Mouse (Mus musculus): ENCODE data around the gene Acoxl. TPM values are rescaled to one million over a fixed set of nuclear protein-coding genes. Genes with fewer than 3 reads are reported as not detected.
A peak's percentile ranks its signal among the peaks of the same experiment; 100 is the strongest.

Gene Acoxl
- polyA plus RNA-seq, 1 experiment = 0.25 TPM

GRCm38 (mm10) chr2:128087798-128088545, 249.3 kb downstream of the Acoxl start:
- TF ChIP-seq CTCF (IDR thresholded peaks at IDR 0.05; ENCODE audit: extremely low read depth, insufficient read depth, insufficient read length, insufficient replicate concordance) (no peak), POLR2A (IDR thresholded peaks at IDR 0.05; ENCODE audit: low read depth, low read length) (no peak)
- Histone ChIP-seq H3K4me3 (ENCODE audit: extremely low read depth, insufficient read depth, insufficient read length) (no peak overlapping the region), H3K36me3 (ENCODE audit: control insufficient read depth, insufficient read depth, low read length) (no peaks in the 10 kb centered on the region), H3K4me1 (ENCODE audit: control insufficient read depth, insufficient read depth, insufficient read length) (peaks cover 37% of the 10 kb centered on the region; the same call in 1 of the 2 replicates), H3K27ac (ENCODE audit: insufficient read depth, low read length) (no peak overlapping the region), H3K27me3 (ENCODE audit: control insufficient read depth, insufficient read depth, low read length) (no peaks in the 10 kb centered on the region)
- DNase-seq (ENCODE audit: low read depth in 1 of 2, low spot score in 2 of 2) = no peak
- WGBS = 69% methylated on average over 8 of the region's 8 CpGs

- whole genome bisulfite sequencing = 70% methylated on average over 6 of the region's 6 CpGs
- Histone ChIP-seq H3K4me3 (ENCODE audit: extremely low read depth, insufficient read depth, insufficient read length) (no peak overlapping the region), H3K27ac (ENCODE audit: insufficient read depth, low read length) (no peak overlapping the region), H3K27me3 (ENCODE audit: control insufficient read depth, insufficient read depth, low read length) (no peaks in the 10 kb centered on the region), H3K36me3 (ENCODE audit: control insufficient read depth, insufficient read depth, low read length) (no peaks in the 10 kb centered on the region), H3K4me1 (ENCODE audit: control insufficient read depth, insufficient read depth, insufficient read length) (peaks cover 43% of the 10 kb centered on the region)
- DNase-seq (ENCODE audit: low read depth in 1 of 2, low spot score in 2 of 2) = no peak
- TF ChIP-seq POLR2A (IDR thresholded peaks at IDR 0.05; ENCODE audit: low read depth, low read length) (no peak), CTCF (IDR thresholded peaks at IDR 0.05; ENCODE audit: extremely low read depth, insufficient read depth, insufficient read length, insufficient replicate concordance) (no peak)
These were observed 251.7 kb downstream of the Acoxl start for GRCm38 (mm10) chr2:128090283-128090885.

GRCm38 (mm10) chr2:128091431-128092369, 253.0 kb downstream of the Acoxl start:
- Histone ChIP-seq H3K36me3 (ENCODE audit: control insufficient read depth, insufficient read depth, low read length) (no peaks in the 10 kb centered on the region), H3K27me3 (ENCODE audit: control insufficient read depth, insufficient read depth, low read length) (no peaks in the 10 kb centered on the region), H3K4me3 (ENCODE audit: extremely low read depth, insufficient read depth, insufficient read length) (no peak overlapping the region), H3K27ac (ENCODE audit: insufficient read depth, low read length) (peak overlapping the region; percentile 49), H3K4me1 (ENCODE audit: control insufficient read depth, insufficient read depth, insufficient read length) (peaks cover 37% of the 10 kb centered on the region)
- WGBS = 44% methylated on average over 11 of the region's 11 CpGs
- no peak for TF ChIP-seq POLR2A (IDR thresholded peaks at IDR 0.05; ENCODE audit: low read depth, low read length)
- TF ChIP-seq CTCF (IDR thresholded peaks at IDR 0.05; ENCODE audit: extremely low read depth, insufficient read depth, insufficient read length, insufficient replicate concordance) = no peak
- peak in 1 of 2 experiments; percentile 42 for DNase-seq (ENCODE audit: low read depth in 1 of 2, low spot score in 2 of 2)

- 57% methylated on average over 2 of the region's 2 CpGs for WGBS
These were observed 253.8 kb downstream of the Acoxl start for GRCm38 (mm10) chr2:128092451-128092850.

GRCm38 (mm10) chr2:128094196-128094595, 255.5 kb downstream of the Acoxl start:
- WGBS = 21% methylated on average over 5 of the region's 5 CpGs
- peak in 1 of 2 experiments; percentile 68 for DNase-seq (ENCODE audit: low read depth in 1 of 2, low spot score in 2 of 2)
- H3K4me3 ChIP-seq (ENCODE audit: extremely low read depth, insufficient read depth, insufficient read length) = no peak overlapping the region
- TF ChIP-seq POLR2A (IDR thresholded peaks at IDR 0.05; ENCODE audit: low read depth, low read length) (no peak), CTCF (IDR thresholded peaks at IDR 0.05; ENCODE audit: extremely low read depth, insufficient read depth, insufficient read length, insufficient replicate concordance) (no peak)
- H3K27ac ChIP-seq (ENCODE audit: insufficient read depth, low read length) = peak overlapping the region; percentile 24
- H3K36me3 ChIP-seq (ENCODE audit: control insufficient read depth, insufficient read depth, low read length) = no peaks in the 10 kb centered on the region
- H3K4me1 ChIP-seq (ENCODE audit: control insufficient read depth, insufficient read depth, insufficient read length) = peaks cover 31% of the 10 kb centered on the region
- no peaks in the 10 kb centered on the region for H3K27me3 ChIP-seq (ENCODE audit: control insufficient read depth, insufficient read depth, low read length)

More at GRCm38 (mm10) chr2:128092451-128092850, 253.8 kb downstream of the Acoxl start:
- H3K27me3 ChIP-seq (ENCODE audit: control insufficient read depth, insufficient read depth, low read length) = no peaks in the 10 kb centered on the region
- TF ChIP-seq CTCF (IDR thresholded peaks at IDR 0.05; ENCODE audit: extremely low read depth, insufficient read depth, insufficient read length, insufficient replicate concordance) (no peak), POLR2A (IDR thresholded peaks at IDR 0.05; ENCODE audit: low read depth, low read length) (no peak)
- H3K27ac ChIP-seq (ENCODE audit: insufficient read depth, low read length) = peak overlapping the region; percentile 49
- H3K36me3 ChIP-seq (ENCODE audit: control insufficient read depth, insufficient read depth, low read length) = no peaks in the 10 kb centered on the region
- DNase-seq (ENCODE audit: low read depth in 1 of 2, low spot score in 2 of 2) = no peak
- peaks cover 33% of the 10 kb centered on the region for H3K4me1 ChIP-seq (ENCODE audit: control insufficient read depth, insufficient read depth, insufficient read length)
- no peak overlapping the region for H3K4me3 ChIP-seq (ENCODE audit: extremely low read depth, insufficient read depth, insufficient read length)

- DNase-seq (ENCODE audit: low read depth in 1 of 2, low spot score in 2 of 2) = no peak
- H3K36me3 ChIP-seq (ENCODE audit: control insufficient read depth, insufficient read depth, low read length) = no peaks in the 10 kb centered on the region
- 9% methylated on average over 2 of the region's 2 CpGs for WGBS
- H3K4me3 ChIP-seq (ENCODE audit: extremely low read depth, insufficient read depth, insufficient read length) = no peak overlapping the region
- no peaks in the 10 kb centered on the region for H3K27me3 ChIP-seq (ENCODE audit: control insufficient read depth, insufficient read depth, low read length)
- peaks cover 31% of the 10 kb centered on the region for H3K4me1 ChIP-seq (ENCODE audit: control insufficient read depth, insufficient read depth, insufficient read length)
- peak overlapping the region; percentile 24; the same call in 1 of the 2 replicates for H3K27ac ChIP-seq (ENCODE audit: insufficient read depth, low read length)
- no peak for TF ChIP-seq POLR2A (IDR thresholded peaks at IDR 0.05; ENCODE audit: low read depth, low read length)
- TF ChIP-seq CTCF (IDR thresholded peaks at IDR 0.05; ENCODE audit: extremely low read depth, insufficient read depth, insufficient read length, insufficient replicate concordance) = no peak
These were observed 255.9 kb downstream of the Acoxl start for GRCm38 (mm10) chr2:128094602-128095001.
